Mouse (Mus musculus) kidney, adult 9 months (tissue): Measurements from ENCODE around the gene Rtl9.

ENCODE experiments used
- DNase-seq: peaks from one replicate; pipeline ENCODE4 v3.0.0; 2022

Gene Rtl9

GRCm38 (mm10) chrX:143099044-143099754, at the start of gene Rtl9:
Gene Rtl9, plus strand, starts transcription at chrX:143099594.
- DNase-seq = peak; percentile 7

DNA sequence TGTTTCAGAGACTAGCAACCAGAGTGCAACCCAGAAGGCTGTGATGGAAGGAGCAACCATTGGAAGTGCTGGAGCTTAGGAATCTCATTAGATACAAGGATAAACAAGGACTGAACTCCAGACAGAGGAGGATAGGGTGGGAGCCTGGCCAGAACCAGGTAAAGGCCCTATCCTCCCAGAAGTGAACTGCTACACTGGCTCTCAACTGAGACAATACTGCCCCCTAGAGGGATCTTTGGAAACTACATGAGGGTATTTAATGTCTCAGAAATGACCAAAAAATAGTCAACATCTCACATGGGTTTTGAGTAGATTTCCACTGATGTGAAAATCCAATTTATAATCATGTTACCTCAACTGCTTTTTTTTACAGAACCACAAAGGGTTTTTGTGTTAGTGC, 47.9 kb upstream of the Rtl9 start:
- DNase-seq = peak; percentile 57

GRCm38 (mm10) chrX:143051921-143052320, 47.5 kb upstream of the Rtl9 start:
- no peak for DNase-seq

DNA sequence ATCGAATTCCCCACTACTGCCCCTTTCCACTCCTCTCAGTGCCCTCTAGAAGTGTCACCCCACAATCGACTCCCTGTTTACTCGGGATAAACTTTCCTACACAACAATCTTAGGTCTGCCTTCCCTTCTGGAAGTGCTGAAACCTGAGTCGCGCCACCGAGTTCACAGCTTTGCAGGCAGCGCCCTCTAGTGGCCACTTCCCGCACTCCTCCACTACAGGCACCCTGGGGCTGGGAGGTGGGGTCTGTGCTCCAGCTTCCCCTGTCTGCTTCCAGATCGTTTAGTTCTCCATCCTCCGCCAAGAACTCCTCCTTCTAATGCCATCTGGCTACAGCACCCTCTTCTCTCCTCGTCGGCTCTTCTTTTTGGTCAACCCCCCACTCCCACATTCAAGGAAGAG, 40.6 kb upstream of the Rtl9 start:
- DNase-seq = peak; percentile 58

DNA sequence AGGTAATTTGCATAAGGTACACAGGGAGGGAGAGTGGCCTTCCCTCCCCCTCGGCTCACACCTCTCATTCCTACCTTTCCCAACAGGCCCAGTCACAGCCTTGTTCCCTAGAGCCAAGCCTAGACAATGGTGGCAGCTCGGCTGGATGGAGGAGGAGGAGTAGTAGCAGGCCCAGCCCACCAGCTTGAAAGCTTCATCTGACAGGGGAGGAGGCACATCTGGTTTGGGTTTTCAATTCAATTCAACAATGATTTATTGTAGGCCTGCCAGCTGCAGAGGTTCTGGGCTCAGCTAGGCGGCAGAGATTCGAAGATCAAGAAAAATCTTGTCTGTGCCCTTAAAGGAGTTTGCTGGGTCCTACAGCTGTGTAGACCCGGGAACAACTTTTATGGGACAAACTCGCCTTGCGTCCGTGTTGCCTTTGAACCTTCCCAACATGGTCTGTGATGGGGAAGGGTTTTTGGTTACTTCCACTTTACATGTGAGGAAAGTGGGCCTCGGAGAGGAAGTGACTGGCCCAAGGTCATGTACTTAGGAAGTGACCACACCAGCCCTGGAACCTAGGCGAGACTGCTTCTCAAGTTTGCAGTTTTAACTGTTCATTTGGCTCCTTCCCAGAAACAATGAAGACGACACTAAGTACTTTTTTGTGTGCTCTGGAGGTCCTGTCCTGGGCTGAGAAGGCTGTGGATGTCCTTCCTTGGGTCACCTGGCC, 36.6 kb upstream of the Rtl9 start:
- DNase-seq = no peak

GRCm38 (mm10) chrX:143063780-143064179, 35.6 kb upstream of the Rtl9 start:
- no peak for DNase-seq

GRCm38 (mm10) chrX:143064288-143064687, 35.1 kb upstream of the Rtl9 start:
- DNase-seq = no peak

- DNase-seq = peak; percentile 4
Observed at GRCm38 (mm10) chrX:143066320-143067114, 32.9 kb upstream of the Rtl9 start.

DNA sequence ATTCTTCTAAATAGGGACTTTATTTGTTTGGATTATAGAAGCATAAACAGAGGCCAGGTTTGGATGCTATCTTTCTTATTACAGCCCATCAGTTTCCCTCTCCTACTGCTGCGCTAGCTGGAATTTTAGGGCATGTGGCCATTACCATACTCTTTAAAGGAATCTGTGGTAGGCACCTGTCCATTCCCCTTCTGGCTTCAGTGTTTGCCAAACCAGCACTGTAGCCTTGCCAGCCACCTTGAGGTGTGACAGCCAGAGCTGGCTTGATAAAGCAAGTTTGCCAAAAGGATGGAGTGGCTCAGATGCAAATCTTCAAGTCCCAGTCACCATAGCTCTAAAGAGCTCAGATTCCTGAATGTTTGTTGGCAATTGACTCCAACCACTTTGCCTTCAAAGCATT, 32.3 kb upstream of the Rtl9 start:
- DNase-seq = no peak

DNA sequence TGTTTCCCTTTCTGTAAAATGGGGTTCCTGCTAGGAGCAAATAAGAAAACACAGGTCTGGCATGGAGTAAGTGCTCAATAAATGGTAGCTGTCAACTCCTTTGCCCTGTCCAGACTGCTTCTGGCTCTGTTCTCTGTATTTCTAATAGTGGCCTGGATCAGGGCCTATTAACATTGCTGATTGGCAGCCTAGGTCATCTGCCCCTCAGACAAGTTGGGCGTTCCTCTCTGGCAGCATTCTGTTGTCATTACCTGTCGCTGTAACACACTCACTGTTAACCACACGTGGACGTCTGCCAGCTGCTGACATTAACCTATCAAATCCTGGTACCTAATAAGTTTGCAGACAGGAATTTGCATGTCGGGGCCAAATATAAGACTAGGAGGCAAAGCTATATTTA, 31.8 kb upstream of the Rtl9 start:
- no peak for DNase-seq

- no peak for DNase-seq
Observed at GRCm38 (mm10) chrX:143080458-143081336, 18.7 kb upstream of the Rtl9 start.

DNA sequence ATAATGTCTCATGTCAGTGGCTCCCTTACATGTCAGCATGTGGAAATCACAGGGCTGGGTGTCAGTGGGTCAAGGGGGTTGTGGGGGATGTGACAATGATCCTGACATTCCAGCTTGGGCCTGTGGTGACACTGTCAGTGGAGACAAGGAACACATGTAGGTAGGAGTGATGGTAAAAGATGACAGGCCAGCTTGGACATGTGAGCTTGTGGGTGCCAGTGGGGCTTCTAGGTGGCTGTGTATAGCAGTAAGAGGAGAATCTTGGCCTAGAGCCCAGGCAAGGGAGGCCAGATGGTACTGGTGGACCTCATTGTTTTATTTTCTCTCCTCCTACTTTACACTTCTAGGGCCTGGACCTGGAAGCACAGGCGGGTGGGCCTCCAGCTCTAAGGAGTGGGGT, 16.7 kb upstream of the Rtl9 start:
- DNase-seq = no peak

DNA sequence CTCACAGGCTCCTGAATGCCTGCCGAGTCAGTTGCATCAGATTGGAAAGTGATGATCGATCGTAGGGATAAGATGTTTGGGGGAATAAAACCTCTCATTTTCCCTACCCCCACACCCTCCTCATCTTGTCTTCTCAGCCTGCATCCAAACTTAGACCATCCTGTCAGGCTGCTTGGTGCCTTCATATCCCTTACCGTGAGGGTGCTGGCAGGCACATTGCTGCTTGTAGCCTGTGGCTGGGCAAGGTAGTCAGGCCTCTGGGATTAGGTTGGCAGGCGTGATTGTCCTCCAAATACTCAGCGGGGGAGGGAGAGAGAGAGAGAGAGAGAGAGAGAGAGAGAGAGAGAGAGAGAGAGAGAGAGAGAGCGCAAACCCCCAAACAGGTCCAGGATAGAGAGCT, 11.2 kb upstream of the Rtl9 start:
- DNase-seq = no peak

GRCm38 (mm10) chrX:143090904-143091588, 8.3 kb upstream of the Rtl9 start:
- no peak for DNase-seq

GRCm38 (mm10) chrX:143097551-143097950, 1.8 kb upstream of the Rtl9 start:
- no peak for DNase-seq

DNA sequence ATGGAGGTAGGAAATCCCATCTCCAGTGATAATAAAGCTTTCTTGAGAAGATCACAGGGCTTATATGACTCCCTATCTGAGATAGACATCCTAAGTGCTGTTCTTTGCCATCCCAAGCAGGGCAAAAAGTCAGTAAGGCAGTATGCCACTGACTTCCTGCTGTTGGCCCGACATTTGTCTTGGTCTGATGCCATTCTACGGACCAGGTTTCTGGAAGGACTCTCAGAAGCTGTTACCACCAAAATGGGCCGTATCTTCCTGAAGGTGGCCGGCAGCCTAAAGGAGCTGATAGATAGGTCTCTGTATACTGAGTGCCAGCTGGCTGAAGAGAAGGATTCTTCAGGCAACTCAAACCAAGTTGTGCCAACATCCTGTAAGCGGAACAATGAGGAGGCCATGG, 3.8 kb downstream of the Rtl9 start:
- no peak for DNase-seq

GRCm38 (mm10) chrX:143105866-143106265, 6.5 kb downstream of the Rtl9 start:
- DNase-seq = no peak

- DNase-seq = no peak
Observed at GRCm38 (mm10) chrX:143112546-143112945, 13.2 kb downstream of the Rtl9 start.
